Mouse (Mus musculus): ENCODE measurements around the gene Mchr1. TPM values are rescaled to one million over a fixed set of nuclear protein-coding genes. Genes with fewer than 3 reads are reported as not detected.

Gene Mchr1
- polyA plus RNA-seq (2012; rRNA removed), result 1.2 and 2.5 TPM in 2 replicates

DNA sequence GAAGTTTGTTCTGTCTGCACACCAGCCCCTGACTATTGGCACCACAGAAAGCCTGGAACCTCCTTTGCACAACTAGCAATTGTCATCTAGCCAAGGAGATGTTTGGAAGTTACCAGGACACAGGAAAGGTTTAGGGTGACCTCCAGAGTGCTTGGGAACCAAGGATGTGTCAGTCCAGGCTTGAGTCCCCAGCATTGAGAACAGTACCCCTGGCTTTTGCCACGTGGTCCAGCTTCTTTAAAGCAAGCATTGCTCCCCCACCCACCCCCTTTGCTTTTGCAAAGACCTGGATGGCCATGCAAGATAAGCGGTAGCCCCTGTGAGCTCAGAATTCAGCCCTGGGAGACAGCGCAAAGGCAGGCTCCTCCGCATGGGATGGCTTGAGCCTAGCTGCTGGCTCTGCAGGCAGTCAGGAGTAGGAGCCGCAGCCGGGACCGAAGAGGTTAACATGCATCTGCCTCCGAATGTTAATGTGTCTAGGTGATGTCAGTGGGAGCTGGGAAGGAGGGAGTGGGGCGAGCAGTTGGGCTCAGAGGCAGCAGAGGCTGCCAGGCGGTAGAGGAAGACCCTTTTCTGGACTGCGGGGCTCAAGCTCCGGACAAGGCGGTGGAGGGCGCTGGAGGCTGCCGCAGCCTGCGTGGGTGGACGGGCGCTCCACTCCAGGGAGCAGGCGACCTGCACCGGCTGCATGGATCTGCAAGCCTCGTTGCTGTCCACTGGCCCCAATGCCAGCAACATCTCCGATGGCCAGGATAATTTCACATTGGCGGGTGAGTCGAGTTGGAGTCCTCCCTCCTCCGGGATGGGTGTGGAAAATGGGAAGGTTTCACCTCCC is at the start of gene Mchr1:
Mchr1 (plus strand) TSS at position 414 of the 835 bp plus-strand sequence.

DNA sequence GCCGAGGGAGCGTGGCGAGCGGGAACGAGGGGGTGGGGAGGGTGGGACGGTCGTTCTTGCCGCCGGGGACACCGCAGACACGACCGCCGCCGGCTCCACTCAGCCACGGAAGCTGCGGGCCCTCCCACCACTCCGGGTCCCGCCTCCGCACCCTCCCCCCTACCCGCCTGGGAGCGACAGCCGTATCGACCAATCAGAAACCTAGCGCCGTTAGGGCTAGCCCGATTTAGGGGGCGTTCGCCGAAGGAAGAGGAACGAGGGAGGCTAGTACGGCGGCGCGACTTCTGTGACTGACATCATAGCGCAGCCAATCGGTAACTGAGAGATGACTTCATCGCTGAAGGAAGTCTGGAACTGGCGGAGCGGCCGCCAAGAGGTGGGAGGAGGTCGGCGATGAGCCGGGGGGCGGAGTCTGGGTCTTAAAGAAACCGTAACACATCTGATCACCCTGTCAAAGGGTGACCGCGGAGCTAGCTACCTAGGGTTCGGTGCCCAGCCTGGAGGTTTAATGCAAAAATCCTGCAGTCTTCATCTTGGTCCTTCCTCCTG is 44.6 kb upstream of the Mchr1 start, which contains the start of gene Mrtfa:
Mrtfa (minus strand) TSS at position 128 of the 549 bp plus-strand sequence.

Other genes with a start within 250 kb of the Mchr1 start
- 35.0 and 38.4 TPM in 2 replicates for gene Mrtfa, start 44.7 kb upstream of the Mchr1 start, polyA plus RNA-seq (2012; rRNA removed)
- gene Slc25a17, start 125.3 kb downstream of the Mchr1 start, polyA plus RNA-seq (2012; rRNA removed), result 22.2 and 27.5 TPM in 2 replicates
- gene St13, start 164.6 kb downstream of the Mchr1 start, polyA plus RNA-seq (2012; rRNA removed), result 20.5 and 31.5 TPM in 2 replicates
- 7.1 and 9.4 TPM in 2 replicates for gene Xpnpep3, start 164.6 kb downstream of the Mchr1 start, polyA plus RNA-seq (2012; rRNA removed)
- gene Dnajb7, start 172.8 kb downstream of the Mchr1 start, polyA plus RNA-seq (2012; rRNA removed), result not detected in 2 replicates
- gene Rbx1, start 230.8 kb downstream of the Mchr1 start, polyA plus RNA-seq (2012; rRNA removed), result 23.7 and 32.7 TPM in 2 replicates

All from ovary, adult 2 months (tissue).